Mouse (Mus musculus) frontal cortex, postnatal 25 days (tissue): ENCODE results near the gene Impg1.

Experiments
- DNase-seq, 2 experiments: peaks; one replicate each; pipeline ENCODE4 v3.0.0; 2022; ENCODE audit warnings: low spot score in 2 of 2

Impg1 gene

GRCm38 (mm10) chr9:80465381-80465780 lies at the start of gene Impg1:
Impg1 (minus strand) TSS chr9:80465481.
- no peak for DNase-seq

GRCm38 (mm10) chr9:80509464-80510153 lies 44.3 kb upstream of the Impg1 start:
- DNase-seq, result no peak

- no peak for DNase-seq
These were observed 39.3 kb upstream of the Impg1 start for GRCm38 (mm10) chr9:80504496-80505012.

- DNase-seq, result no peak
These were observed 26.3 kb upstream of the Impg1 start for GRCm38 (mm10) chr9:80491591-80491990.

- DNase-seq, result no peak
These were observed 4.9 kb downstream of the Impg1 start for GRCm38 (mm10) chr9:80460420-80460819.

GRCm38 (mm10) chr9:80450467-80451261 lies 14.6 kb downstream of the Impg1 start:
- DNase-seq, result no peak

- DNase-seq, result no peak
These were observed 24.1 kb downstream of the Impg1 start for GRCm38 (mm10) chr9:80441096-80441710.

GRCm38 (mm10) chr9:80391404-80391803 lies 73.9 kb downstream of the Impg1 start:
- DNase-seq, result no peak

- DNase-seq, result no peak
These were observed 74.3 kb downstream of the Impg1 start for GRCm38 (mm10) chr9:80391002-80391401.

GRCm38 (mm10) chr9:80387890-80388289 lies 77.4 kb downstream of the Impg1 start:
- no peak for DNase-seq

- DNase-seq, result no peak
These were observed 78.8 kb downstream of the Impg1 start for GRCm38 (mm10) chr9:80386492-80386891.

- DNase-seq, result peak; percentile 9 to 11
These were observed 79.3 kb downstream of the Impg1 start for GRCm38 (mm10) chr9:80386000-80386399.

GRCm38 (mm10) chr9:80382711-80383110 lies 82.6 kb downstream of the Impg1 start:
- no peak for DNase-seq

- DNase-seq, result no peak
These were observed 85.1 kb downstream of the Impg1 start for GRCm38 (mm10) chr9:80380078-80380645.

- DNase-seq, result no peak
These were observed 91.2 kb downstream of the Impg1 start for GRCm38 (mm10) chr9:80374100-80374499.

GRCm38 (mm10) chr9:80373304-80373739 lies 92.0 kb downstream of the Impg1 start:
- no peak for DNase-seq

- no peak for DNase-seq
These were observed 96.6 kb downstream of the Impg1 start for GRCm38 (mm10) chr9:80368636-80369035.

- no peak for DNase-seq
These were observed 97.6 kb downstream of the Impg1 start for GRCm38 (mm10) chr9:80367520-80368204.

- DNase-seq, result no peak
These were observed 105.2 kb downstream of the Impg1 start for GRCm38 (mm10) chr9:80360063-80360462.

GRCm38 (mm10) chr9:80351678-80352331 lies 113.5 kb downstream of the Impg1 start:
- no peak for DNase-seq

GRCm38 (mm10) chr9:80351295-80351677 lies 114.0 kb downstream of the Impg1 start:
- no peak for DNase-seq
